In genomic region chr4:85348079-85348643, GRCm38 (mm10) we compare ENCODE assay signal across 31 mouse cellular contexts.
DNase-seq lines count a peak whose midpoint lies in the region; ATAC-seq lines count a peak whose summit lies in the region.
"Had no signal": no experiment of that assay in that cellular context is flagged by ENCODE, and none has a peak within 500 bp of the region (broad histone marks: within the 10 kb centered on the region; RNA-seq: fewer than 3 reads in every experiment).

No protein-coding gene starts in this region.

- H3K9me3 ChIP-seq in forebrain, embryonic 15.5 days: no peaks in the 10 kb centered on the region
- H3K9me3 ChIP-seq in forebrain, embryonic 11.5 days (ENCODE audit: control insufficient read depth, low read length): no peaks in the 10 kb centered on the region
- H3K9me3 ChIP-seq in midbrain, embryonic 16.5 days (replicated peaks; ENCODE audit: control insufficient read depth, low read length, poor library complexity, severe bottlenecking): no peaks in the 10 kb centered on the region
- H3K9me3 ChIP-seq in midbrain, embryonic 15.5 days: no peaks in the 10 kb centered on the region
- H3K9me3 ChIP-seq: heart, embryonic 10.5 days; heart, embryonic 15.5 days; hindbrain, embryonic 12.5 days; intestine, embryonic 15.5 days; limb, embryonic 12.5 days; lung, embryonic 15.5 days; neural tube, embryonic 15.5 days had no signal

- 0 out of 2 replicates have a peak, but pooled peaks cover 4% of the 10 kb centered on the region for H3K4me1 ChIP-seq in forebrain, embryonic 15.5 days
- H3K4me1 ChIP-seq in forebrain, embryonic 11.5 days (replicated peaks; ENCODE audit: control insufficient read depth, insufficient read depth, low read length): no peaks in the 10 kb centered on the region
- no peaks in the 10 kb centered on the region for H3K4me1 ChIP-seq in midbrain, embryonic 16.5 days (ENCODE audit: control insufficient read depth, insufficient read depth, low read length)
- no peaks in the 10 kb centered on the region for H3K4me1 ChIP-seq in midbrain, embryonic 15.5 days
- H3K4me1 ChIP-seq: heart, embryonic 10.5 days; heart, embryonic 15.5 days; hindbrain, embryonic 12.5 days; intestine, embryonic 15.5 days; limb, embryonic 12.5 days; lung, embryonic 15.5 days had no signal

- H3K27me3 ChIP-seq in forebrain, embryonic 15.5 days: no peaks in the 10 kb centered on the region
- no peaks in the 10 kb centered on the region for H3K27me3 ChIP-seq in forebrain, embryonic 11.5 days (ENCODE audit: control insufficient read depth, insufficient read depth, low read length)
- no peaks in the 10 kb centered on the region for H3K27me3 ChIP-seq in midbrain, embryonic 16.5 days (ENCODE audit: control insufficient read depth, insufficient read depth, low read depth, low read length)
- H3K27me3 ChIP-seq in midbrain, embryonic 15.5 days (replicated peaks): no peaks in the 10 kb centered on the region
- H3K27me3 ChIP-seq: heart, embryonic 15.5 days; hindbrain, embryonic 12.5 days; intestine, embryonic 15.5 days; limb, embryonic 12.5 days; lung, embryonic 15.5 days; neural tube, embryonic 15.5 days had no signal

- H3K4me3 ChIP-seq in forebrain, embryonic 15.5 days: no peak overlapping the region
- no peak overlapping the region for H3K4me3 ChIP-seq in forebrain, embryonic 11.5 days (ENCODE audit: low read depth, low read length)
- no peak overlapping the region for H3K4me3 ChIP-seq in midbrain, embryonic 16.5 days (ENCODE audit: low read depth, low read length)
- H3K4me3 ChIP-seq in midbrain, embryonic 15.5 days: no peak overlapping the region
- H3K4me3 ChIP-seq: heart, embryonic 10.5 days; heart, embryonic 15.5 days; hindbrain, embryonic 12.5 days; intestine, embryonic 15.5 days; limb, embryonic 12.5 days; lung, embryonic 15.5 days; neural tube, embryonic 15.5 days had no signal

- H3K36me3 ChIP-seq in forebrain, embryonic 15.5 days: no peaks in the 10 kb centered on the region
- H3K36me3 ChIP-seq in forebrain, embryonic 11.5 days (ENCODE audit: control insufficient read depth, insufficient read depth, low read length): no peaks in the 10 kb centered on the region
- H3K36me3 ChIP-seq in midbrain, embryonic 16.5 days (ENCODE audit: control insufficient read depth, insufficient read depth, low read length): no peaks in the 10 kb centered on the region
- no peaks in the 10 kb centered on the region for H3K36me3 ChIP-seq in midbrain, embryonic 15.5 days (replicated peaks)
- H3K36me3 ChIP-seq: G1E; heart, embryonic 10.5 days; heart, embryonic 15.5 days; hindbrain, embryonic 12.5 days; intestine, embryonic 15.5 days; limb, embryonic 12.5 days; lung, embryonic 15.5 days; neural tube, embryonic 15.5 days had no signal

- DNase-seq in forebrain, embryonic 11.5 days (ENCODE audit: low spot score): no peak
- peak; percentile 54 for DNase-seq in brain, adult 2 months (ENCODE audit: low read depth, low spot score)
- no peak for DNase-seq in gastrocnemius, postnatal 14 days
- DNase-seq in spleen, postnatal 4 days (ENCODE audit: low spot score in 2 of 2): no peak
- DNase-seq: adrenal gland, postnatal 14 days; B cell, adult 2 months; cerebellum, adult 18-20 months; cerebellum, postnatal 25 days; gastrocnemius, postnatal 25 days; heart, adult 11 months; kidney, adult 2 months; kidney, postnatal 36 days; layer of hippocampus, adult 9-11 months; right cerebral cortex, adult 18-20 months; spleen, adult 18-20 months; thymus, adult 2 months; thymus, postnatal 36 days had no signal

- H3K27ac ChIP-seq in forebrain, embryonic 15.5 days (replicated peaks): peak overlapping the region; percentile 25; the same call in 1 of the 2 replicates
- no peak overlapping the region for H3K27ac ChIP-seq in forebrain, embryonic 11.5 days (ENCODE audit: low read depth, low read length)
- H3K27ac ChIP-seq in midbrain, embryonic 16.5 days (ENCODE audit: low read length): no peak overlapping the region
- no peak overlapping the region for H3K27ac ChIP-seq in midbrain, embryonic 15.5 days
- H3K27ac ChIP-seq: heart, embryonic 10.5 days; heart, embryonic 15.5 days; hindbrain, embryonic 12.5 days; hindbrain, postnatal 0 days; intestine, embryonic 15.5 days; limb, embryonic 12.5 days; lung, embryonic 15.5 days; neural tube, embryonic 15.5 days; stomach, postnatal 0 days had no signal

- WGBS in forebrain, embryonic 15.5 days: 33% methylated on average over 8 of the region's 8 CpGs
- WGBS in forebrain, embryonic 11.5 days: 72% methylated on average over 8 of the region's 8 CpGs
- 72% methylated on average over 8 of the region's 8 CpGs for WGBS in midbrain, embryonic 16.5 days
- WGBS in midbrain, embryonic 15.5 days: 70% methylated on average over 8 of the region's 8 CpGs

- intact Hi-C loops in gastrocnemius, postnatal 14 days (cut with DNase I; ENCODE audit: low total_unique reads): no loop called here

- no peak overlapping the region for H3K4me2 ChIP-seq in forebrain, embryonic 15.5 days (replicated peaks)
- H3K4me2 ChIP-seq in forebrain, embryonic 11.5 days (ENCODE audit: low read depth, low read length, severe bottlenecking): no peak overlapping the region
- no peak overlapping the region for H3K4me2 ChIP-seq in midbrain, embryonic 16.5 days (ENCODE audit: low read length)
- H3K4me2 ChIP-seq in midbrain, embryonic 15.5 days: no peak overlapping the region
- H3K4me2 ChIP-seq: heart, embryonic 15.5 days; hindbrain, embryonic 12.5 days; intestine, embryonic 15.5 days; limb, embryonic 12.5 days; lung, embryonic 15.5 days; midbrain, embryonic 11.5 days; neural tube, embryonic 15.5 days had no signal

- no peak overlapping the region for H3K9ac ChIP-seq in forebrain, embryonic 15.5 days (replicated peaks)
- no peak overlapping the region for H3K9ac ChIP-seq in forebrain, embryonic 11.5 days (ENCODE audit: low read length)
- no peak overlapping the region for H3K9ac ChIP-seq in midbrain, embryonic 16.5 days (ENCODE audit: low read depth, low read length)
- H3K9ac ChIP-seq in midbrain, embryonic 15.5 days: no peak overlapping the region
- H3K9ac ChIP-seq: heart, embryonic 15.5 days; hindbrain, embryonic 12.5 days; intestine, embryonic 15.5 days; limb, embryonic 12.5 days; lung, embryonic 15.5 days; neural tube, embryonic 15.5 days had no signal

- ATAC-seq in forebrain, embryonic 15.5 days (replicated peaks): no peak
- no peak for ATAC-seq in forebrain, embryonic 11.5 days (replicated peaks; ENCODE audit: low FRiP score)
- ATAC-seq in midbrain, embryonic 16.5 days: peak; percentile 21; the same call in 1 of the 2 replicates
- no peak for ATAC-seq in midbrain, embryonic 15.5 days (replicated peaks)
- ATAC-seq: hindbrain, postnatal 0 days; intestine, embryonic 15.5 days had no signal
